Mouse (Mus musculus): Measurements from ENCODE around the gene Lnx2. TPM values are rescaled to one million over a fixed set of nuclear protein-coding genes. Genes with fewer than 3 reads are reported as not detected.

Lnx2 gene
- polyA plus RNA-seq, 1 experiment from 2014 or later, result 8.4 TPM

DNA sequence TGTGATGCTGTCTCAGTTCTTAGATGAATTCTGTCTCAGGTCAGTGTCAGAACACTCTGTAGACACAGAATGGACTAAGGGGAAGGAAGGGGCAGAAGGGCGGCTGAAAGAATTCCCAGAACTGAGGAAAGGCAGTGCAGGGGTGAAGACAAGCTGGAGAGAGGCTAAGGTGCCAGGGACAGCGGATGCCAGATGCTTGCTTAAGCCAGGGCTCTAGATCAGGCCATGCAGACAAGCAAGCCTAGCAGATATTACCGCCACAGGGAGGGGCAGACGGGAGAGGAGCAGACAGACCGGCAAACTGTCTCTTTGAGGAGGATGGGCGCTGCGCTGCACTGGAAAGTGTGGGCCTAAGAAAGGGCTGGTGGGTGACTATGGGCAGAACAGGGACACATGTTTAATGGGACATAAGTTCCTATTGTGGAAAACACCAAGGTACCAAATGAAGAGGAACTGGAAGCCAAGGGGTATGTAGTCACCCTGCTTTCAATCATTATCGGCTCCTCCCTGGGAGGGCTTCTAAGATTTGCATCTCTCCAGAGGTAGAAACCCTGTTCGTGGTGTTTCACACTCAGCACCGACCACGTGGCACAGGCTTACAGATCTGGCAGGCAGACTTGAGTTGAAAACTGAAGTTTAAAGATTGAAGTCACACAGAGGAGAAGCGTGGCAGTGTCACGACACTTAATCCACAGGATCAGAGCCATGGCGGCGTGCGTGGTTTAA is 5.4 kb downstream of the Lnx2 start:
- H3K9me3 ChIP-seq (ENCODE audit: control insufficient read depth, low read length), result no peaks in the 10 kb centered on the region
- ATAC-seq (ENCODE audit: low FRiP score) (no peak), DNase-seq (ENCODE audit: low spot score) (no peak)
- H3K27me3 ChIP-seq (ENCODE audit: control insufficient read depth, insufficient read depth, low read length), result no peaks in the 10 kb centered on the region
- peaks cover 5% of the 10 kb centered on the region; the same call in 1 of the 2 replicates for H3K4me1 ChIP-seq (replicated peaks; ENCODE audit: control insufficient read depth, insufficient read depth, low read length)
- WGBS, result 75% methylated on average over 16 of the region's 16 CpGs
- H3K9ac ChIP-seq (ENCODE audit: low read depth, low read length), result no peak overlapping the region
- no peak overlapping the region for H3K4me2 ChIP-seq (replicated peaks; ENCODE audit: low read depth, low read length)
- H3K4me3 ChIP-seq (ENCODE audit: low read depth, low read length), result no peak overlapping the region
- H3K36me3 ChIP-seq (ENCODE audit: control insufficient read depth, insufficient read depth, low read length), result no peaks in the 10 kb centered on the region
- no peak overlapping the region for H3K27ac ChIP-seq (ENCODE audit: low read depth, low read length)

DNA sequence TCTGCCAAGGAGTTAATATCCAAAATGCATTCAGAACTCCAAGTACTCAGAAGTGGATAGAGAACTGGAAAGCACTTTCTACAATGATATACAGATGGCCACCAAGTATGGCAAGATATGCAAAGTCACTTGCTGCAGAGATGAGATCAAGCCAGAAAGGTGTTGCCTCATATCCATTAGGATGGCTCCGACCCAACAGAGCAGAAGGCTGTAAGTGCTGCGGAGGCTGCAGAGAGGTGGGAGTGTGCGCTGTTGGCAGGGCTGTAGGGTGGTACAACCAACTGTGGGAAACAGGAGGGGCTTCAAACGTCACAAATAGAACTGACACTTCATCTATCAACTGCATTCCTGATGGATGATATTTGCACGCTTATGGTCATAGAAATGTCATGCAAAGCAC is 7.5 kb downstream of the Lnx2 start:
- DNase-seq (ENCODE audit: low spot score) (no peak), ATAC-seq (ENCODE audit: low FRiP score) (no peak)
- Histone ChIP-seq H3K4me2 (replicated peaks; ENCODE audit: low read depth, low read length) (no peak overlapping the region), H3K9me3 (ENCODE audit: control insufficient read depth, low read length) (no peaks in the 10 kb centered on the region), H3K4me3 (ENCODE audit: low read depth, low read length) (no peak overlapping the region), H3K4me1 (replicated peaks; ENCODE audit: control insufficient read depth, insufficient read depth, low read length) (no peaks in the 10 kb centered on the region), H3K27me3 (ENCODE audit: control insufficient read depth, insufficient read depth, low read length) (no peaks in the 10 kb centered on the region), H3K36me3 (ENCODE audit: control insufficient read depth, insufficient read depth, low read length) (no peaks in the 10 kb centered on the region), H3K27ac (ENCODE audit: low read depth, low read length) (no peak overlapping the region), H3K9ac (ENCODE audit: low read depth, low read length) (no peak overlapping the region)
- WGBS, result 81% methylated on average over 5 of the region's 5 CpGs

DNA sequence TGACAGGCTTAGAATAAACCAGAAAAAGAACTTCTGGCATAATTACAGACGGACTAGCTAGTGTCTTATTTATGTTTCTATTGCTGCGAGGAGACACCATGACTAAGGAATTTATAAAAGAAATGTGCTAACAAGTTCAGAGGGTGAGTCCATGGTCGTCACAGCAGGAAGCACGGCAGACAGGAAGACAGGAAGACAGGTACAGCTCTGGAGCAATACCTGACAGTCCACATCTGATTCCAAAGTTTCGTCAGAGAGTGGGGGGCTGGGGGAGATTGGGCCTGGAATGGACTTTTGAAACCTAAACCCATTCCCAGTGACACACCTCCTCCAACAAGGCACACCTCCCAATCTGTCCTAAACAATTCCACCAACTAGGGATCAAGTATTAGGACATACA is 9.4 kb downstream of the Lnx2 start:
- no peak for ATAC-seq (ENCODE audit: low FRiP score)
- no peak for DNase-seq (ENCODE audit: low spot score)
- 83% methylated on average over 5 of the region's 5 CpGs for WGBS

DNA sequence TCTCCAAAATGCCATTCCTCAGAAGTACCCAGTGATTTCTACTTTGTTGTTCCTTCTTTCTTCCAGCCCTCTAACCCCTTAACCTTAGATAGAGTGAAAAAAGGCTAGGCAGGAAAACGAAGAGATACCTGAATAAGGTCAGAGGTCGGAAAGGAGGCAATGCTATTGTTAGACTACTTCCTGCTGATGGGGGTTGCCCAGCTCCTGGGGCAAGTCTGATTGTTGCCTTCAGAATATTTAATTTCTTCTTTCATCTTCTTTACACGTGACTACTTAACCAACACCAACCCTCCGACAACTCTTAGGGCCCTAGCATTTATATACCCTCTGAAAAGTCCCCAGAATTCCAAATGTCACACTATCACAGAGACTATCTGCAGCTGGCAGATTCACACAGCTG is 10.3 kb downstream of the Lnx2 start:
- no peak overlapping the region for H3K4me2 ChIP-seq (replicated peaks; ENCODE audit: low read depth, low read length)
- no peak overlapping the region for H3K4me3 ChIP-seq (ENCODE audit: low read depth, low read length)
- no peaks in the 10 kb centered on the region for H3K27me3 ChIP-seq (ENCODE audit: control insufficient read depth, insufficient read depth, low read length)
- no peaks in the 10 kb centered on the region for H3K4me1 ChIP-seq (replicated peaks; ENCODE audit: control insufficient read depth, insufficient read depth, low read length)
- 52% methylated on average over 4 of the region's 4 CpGs for WGBS
- no peaks in the 10 kb centered on the region for H3K36me3 ChIP-seq (ENCODE audit: control insufficient read depth, insufficient read depth, low read length)
- DNase-seq (ENCODE audit: low spot score) (no peak), ATAC-seq (ENCODE audit: low FRiP score) (no peak)
- no peak overlapping the region for H3K27ac ChIP-seq (ENCODE audit: low read depth, low read length)
- H3K9me3 ChIP-seq (ENCODE audit: control insufficient read depth, low read length), result no peaks in the 10 kb centered on the region
- H3K9ac ChIP-seq (ENCODE audit: low read depth, low read length), result no peak overlapping the region

More for the DNA sequence above, 9.4 kb downstream of the Lnx2 start:
- no peak overlapping the region for H3K4me2 ChIP-seq (replicated peaks; ENCODE audit: low read depth, low read length)
- H3K27me3 ChIP-seq (ENCODE audit: control insufficient read depth, insufficient read depth, low read length), result no peaks in the 10 kb centered on the region
- no peaks in the 10 kb centered on the region for H3K36me3 ChIP-seq (ENCODE audit: control insufficient read depth, insufficient read depth, low read length)
- H3K9me3 ChIP-seq (ENCODE audit: control insufficient read depth, low read length), result no peaks in the 10 kb centered on the region
- no peak overlapping the region for H3K9ac ChIP-seq (ENCODE audit: low read depth, low read length)
- H3K4me1 ChIP-seq (replicated peaks; ENCODE audit: control insufficient read depth, insufficient read depth, low read length), result no peaks in the 10 kb centered on the region
- no peak overlapping the region for H3K27ac ChIP-seq (ENCODE audit: low read depth, low read length)
- H3K4me3 ChIP-seq (ENCODE audit: low read depth, low read length), result no peak overlapping the region

DNA sequence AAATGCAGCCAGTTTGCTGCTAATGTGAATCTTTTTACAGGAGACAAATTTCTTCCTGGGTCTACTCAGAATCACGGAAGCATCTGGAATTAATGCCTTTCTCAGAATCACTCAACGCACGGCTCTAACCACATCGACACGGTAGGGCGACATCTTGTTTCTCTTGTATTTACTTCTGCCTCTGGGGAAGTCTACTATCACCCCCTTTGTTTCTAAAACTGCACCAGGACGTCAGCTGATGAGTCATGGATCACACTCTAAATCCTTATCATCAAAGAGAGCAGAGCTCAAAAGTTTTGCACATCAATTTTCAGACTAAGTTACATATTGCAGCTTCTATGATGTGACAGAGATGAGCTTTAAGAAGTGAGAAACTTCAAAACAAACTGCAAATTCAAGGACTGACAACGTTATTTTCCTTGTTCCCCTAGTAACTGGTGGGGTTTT is 13.1 kb downstream of the Lnx2 start:
- Histone ChIP-seq H3K27ac (ENCODE audit: low read depth, low read length) (no peak overlapping the region), H3K4me2 (replicated peaks; ENCODE audit: low read depth, low read length) (no peak overlapping the region), H3K4me1 (replicated peaks; ENCODE audit: control insufficient read depth, insufficient read depth, low read length) (no peaks in the 10 kb centered on the region), H3K4me3 (ENCODE audit: low read depth, low read length) (no peak overlapping the region), H3K27me3 (ENCODE audit: control insufficient read depth, insufficient read depth, low read length) (no peaks in the 10 kb centered on the region), H3K9ac (ENCODE audit: low read depth, low read length) (no peak overlapping the region), H3K36me3 (ENCODE audit: control insufficient read depth, insufficient read depth, low read length) (no peaks in the 10 kb centered on the region), H3K9me3 (ENCODE audit: control insufficient read depth, low read length) (no peaks in the 10 kb centered on the region)
- 72% methylated on average over 8 of the region's 8 CpGs for WGBS
- DNase-seq (ENCODE audit: low spot score) (no peak), ATAC-seq (ENCODE audit: low FRiP score) (no peak)

DNA sequence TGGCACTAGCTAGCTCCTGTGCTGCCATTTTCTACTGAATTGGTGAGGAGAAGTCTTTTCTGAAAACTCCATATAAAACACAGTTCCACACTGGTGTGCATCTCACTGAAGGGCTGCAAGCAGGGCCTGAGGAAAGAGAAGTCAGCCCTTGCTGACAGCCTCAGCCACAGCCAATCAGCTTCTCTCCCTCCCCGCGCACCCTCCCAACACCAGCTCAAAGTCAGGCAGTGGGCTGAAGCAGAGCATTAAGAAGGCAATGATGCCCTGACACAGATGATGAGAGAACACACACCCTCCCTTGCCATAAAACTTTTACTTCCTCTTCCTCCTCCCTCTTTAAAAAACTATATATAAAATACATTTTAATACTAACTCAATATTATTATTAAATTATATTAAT is 16.4 kb downstream of the Lnx2 start:
- H3K4me1 ChIP-seq (replicated peaks; ENCODE audit: control insufficient read depth, insufficient read depth, low read length), result no peaks in the 10 kb centered on the region
- no peak overlapping the region for H3K9ac ChIP-seq (ENCODE audit: low read depth, low read length)
- ATAC-seq (ENCODE audit: low FRiP score), result no peak
- H3K27me3 ChIP-seq (ENCODE audit: control insufficient read depth, insufficient read depth, low read length), result no peaks in the 10 kb centered on the region
- 85% methylated on average over 2 of the region's 2 CpGs for WGBS
- no peak overlapping the region for H3K4me2 ChIP-seq (replicated peaks; ENCODE audit: low read depth, low read length)
- no peak overlapping the region for H3K27ac ChIP-seq (ENCODE audit: low read depth, low read length)
- no peaks in the 10 kb centered on the region for H3K36me3 ChIP-seq (ENCODE audit: control insufficient read depth, insufficient read depth, low read length)
- H3K4me3 ChIP-seq (ENCODE audit: low read depth, low read length), result no peak overlapping the region
- H3K9me3 ChIP-seq (ENCODE audit: control insufficient read depth, low read length), result no peaks in the 10 kb centered on the region
- no peak for DNase-seq (ENCODE audit: low spot score)

DNA sequence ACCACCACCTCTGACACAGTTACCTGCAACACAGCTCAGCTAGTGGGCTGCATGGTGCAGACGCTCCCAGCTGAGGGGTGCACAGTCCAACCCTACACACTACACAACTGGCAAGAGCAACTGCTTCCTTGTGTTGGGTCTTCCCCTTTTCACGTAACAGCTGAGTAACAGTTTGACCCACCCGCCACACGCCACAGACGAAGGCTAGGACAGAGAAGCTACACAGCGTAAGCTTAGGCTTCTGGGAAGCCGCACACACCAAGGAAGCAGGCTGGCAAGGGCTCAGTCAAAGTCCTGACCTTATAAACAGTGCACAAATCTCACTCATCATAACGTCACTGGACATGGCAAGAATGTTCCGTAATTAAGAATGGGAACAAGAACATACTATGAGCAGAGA is 17.1 kb downstream of the Lnx2 start:
- H3K4me1 ChIP-seq (replicated peaks; ENCODE audit: control insufficient read depth, insufficient read depth, low read length), result no peaks in the 10 kb centered on the region
- H3K4me3 ChIP-seq (ENCODE audit: low read depth, low read length), result no peak overlapping the region
- no peaks in the 10 kb centered on the region for H3K9me3 ChIP-seq (ENCODE audit: control insufficient read depth, low read length)
- no peak overlapping the region for H3K4me2 ChIP-seq (replicated peaks; ENCODE audit: low read depth, low read length)
- H3K9ac ChIP-seq (ENCODE audit: low read depth, low read length), result no peak overlapping the region
- ATAC-seq (ENCODE audit: low FRiP score) (no peak), DNase-seq (ENCODE audit: low spot score) (no peak)
- no peaks in the 10 kb centered on the region for H3K36me3 ChIP-seq (ENCODE audit: control insufficient read depth, insufficient read depth, low read length)
- H3K27me3 ChIP-seq (ENCODE audit: control insufficient read depth, insufficient read depth, low read length), result no peaks in the 10 kb centered on the region
- no peak overlapping the region for H3K27ac ChIP-seq (ENCODE audit: low read depth, low read length)
- WGBS, result 86% methylated on average over 9 of the region's 9 CpGs

DNA sequence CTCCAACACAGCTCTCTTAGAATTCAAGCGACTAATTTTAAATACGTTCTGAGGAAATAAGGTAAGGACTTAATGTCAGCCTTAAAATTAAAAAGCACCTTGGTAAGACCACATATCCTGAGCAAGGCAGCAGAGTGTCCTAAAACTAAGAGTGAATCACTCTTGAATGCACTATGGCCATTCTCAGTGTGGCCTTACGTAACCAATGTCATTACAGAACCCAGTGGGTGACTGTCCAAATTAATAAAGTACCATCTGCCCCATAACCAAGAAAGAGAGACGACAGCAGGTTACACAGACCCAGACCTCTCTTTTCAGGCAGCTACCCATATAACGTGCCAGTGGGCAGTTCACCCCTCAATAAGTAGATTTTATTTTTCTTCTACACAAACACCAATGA is 17.7 kb downstream of the Lnx2 start:
- DNase-seq (ENCODE audit: low spot score), result no peak
- no peaks in the 10 kb centered on the region for H3K27me3 ChIP-seq (ENCODE audit: control insufficient read depth, insufficient read depth, low read length)
- no peaks in the 10 kb centered on the region for H3K36me3 ChIP-seq (ENCODE audit: control insufficient read depth, insufficient read depth, low read length)
- H3K4me2 ChIP-seq (replicated peaks; ENCODE audit: low read depth, low read length), result no peak overlapping the region
- WGBS, result 86% methylated on average over 5 of the region's 5 CpGs
- no peaks in the 10 kb centered on the region for H3K9me3 ChIP-seq (ENCODE audit: control insufficient read depth, low read length)
- H3K4me1 ChIP-seq (replicated peaks; ENCODE audit: control insufficient read depth, insufficient read depth, low read length), result no peaks in the 10 kb centered on the region
- no peak overlapping the region for H3K4me3 ChIP-seq (ENCODE audit: low read depth, low read length)
- no peak overlapping the region for H3K27ac ChIP-seq (ENCODE audit: low read depth, low read length)
- ATAC-seq (ENCODE audit: low FRiP score), result no peak
- no peak overlapping the region for H3K9ac ChIP-seq (ENCODE audit: low read depth, low read length)

DNA sequence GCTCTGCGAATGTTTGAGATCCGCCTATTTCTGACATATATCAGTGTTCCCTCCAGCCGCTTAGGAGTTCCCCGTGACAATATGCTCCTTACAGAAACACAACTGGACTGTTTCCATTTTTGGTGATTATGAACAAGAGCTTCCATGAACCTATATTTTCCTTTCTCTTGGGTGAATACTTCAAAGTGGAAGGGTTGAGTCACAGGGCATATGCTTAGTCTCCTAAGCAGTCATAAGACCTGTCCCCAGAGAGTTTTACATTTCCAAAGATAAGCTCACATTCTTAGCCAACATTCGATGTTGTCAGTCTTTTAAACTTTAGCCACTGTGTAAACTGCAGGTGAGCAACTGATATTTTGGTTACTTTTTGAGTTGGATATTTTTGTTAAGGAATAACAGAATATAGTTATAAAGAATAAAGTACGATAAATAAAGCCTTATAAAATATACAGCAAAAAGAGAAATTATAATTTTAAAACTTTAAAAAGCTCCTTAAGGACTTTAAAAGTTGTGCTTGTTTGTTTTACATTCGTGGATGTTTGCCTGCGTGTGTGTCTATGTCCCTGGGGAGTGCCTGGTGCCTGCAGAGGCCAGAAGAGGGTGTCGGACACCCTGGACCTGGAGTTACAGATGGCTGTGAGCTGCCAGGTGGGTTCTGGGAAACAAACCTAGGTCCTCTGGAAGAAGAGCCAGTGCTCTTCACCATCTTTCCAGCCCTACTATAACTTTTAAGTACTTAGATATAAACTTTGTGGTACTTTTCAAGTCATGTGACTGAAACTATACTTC is 18.6 kb downstream of the Lnx2 start:
- no peak overlapping the region for H3K27ac ChIP-seq (ENCODE audit: low read depth, low read length)
- H3K4me3 ChIP-seq (ENCODE audit: low read depth, low read length), result no peak overlapping the region
- H3K9me3 ChIP-seq (ENCODE audit: control insufficient read depth, low read length), result no peaks in the 10 kb centered on the region
- H3K36me3 ChIP-seq (ENCODE audit: control insufficient read depth, insufficient read depth, low read length), result no peaks in the 10 kb centered on the region
- H3K9ac ChIP-seq (ENCODE audit: low read depth, low read length), result no peak overlapping the region
- ATAC-seq (ENCODE audit: low FRiP score) (no peak), DNase-seq (ENCODE audit: low spot score) (no peak)
- H3K4me2 ChIP-seq (replicated peaks; ENCODE audit: low read depth, low read length), result no peak overlapping the region
- 85% methylated on average over 9 of the region's 9 CpGs for WGBS
- no peaks in the 10 kb centered on the region for H3K27me3 ChIP-seq (ENCODE audit: control insufficient read depth, insufficient read depth, low read length)
- H3K4me1 ChIP-seq (replicated peaks; ENCODE audit: control insufficient read depth, insufficient read depth, low read length), result no peaks in the 10 kb centered on the region
